Mouse (Mus musculus): ENCODE measurements at regions not wholly inside any gene's neighbourhood (a gene's known extent, or its start where the extent isn't known, plus 50 kb on each side); places are given as distances from the start of the nearest gene placed in this dataset.

DNA sequence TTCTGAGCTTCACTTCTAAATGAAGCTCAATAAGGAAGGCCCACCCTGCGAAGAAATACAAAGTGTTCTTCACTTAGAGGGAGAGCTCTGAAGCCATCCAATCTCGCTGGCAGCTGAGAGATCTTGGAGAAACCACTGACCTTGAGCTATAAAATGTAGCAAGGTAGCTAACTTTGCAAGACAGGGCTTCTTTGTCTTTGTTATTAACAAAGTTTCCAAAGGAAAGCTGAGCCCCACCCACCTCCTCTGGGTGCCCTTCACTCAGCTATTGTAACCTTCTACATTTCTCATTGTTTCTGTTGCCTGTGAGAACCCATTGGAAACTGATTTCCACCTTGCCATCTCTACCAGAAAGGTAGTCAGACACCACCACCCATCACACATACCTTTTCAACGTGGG lies 57.2 kb upstream of the Usp9x start:
- Histone ChIP-seq H3K4me1 (ENCODE audit: control insufficient read depth, insufficient read depth, low read length) (no peaks in the 10 kb centered on the region), H3K4me2 (ENCODE audit: low read length) (no peak overlapping the region), H3K36me3 (ENCODE audit: control insufficient read depth, insufficient read depth, low read length) (no peaks in the 10 kb centered on the region), H3K9me3 (replicated peaks; ENCODE audit: control insufficient read depth, low read length) (no peaks in the 10 kb centered on the region), H3K27ac (ENCODE audit: low read depth, low read length) (no peak overlapping the region), H3K9ac (ENCODE audit: low read length) (no peak overlapping the region), H3K27me3 (replicated peaks; ENCODE audit: control insufficient read depth, insufficient read depth, low read length) (no peaks in the 10 kb centered on the region), H3K4me3 (ENCODE audit: low read depth, low read length) (no peak overlapping the region)
- WGBS, result 59% methylated on average over 3 of the region's 3 CpGs
- ATAC-seq (no peak), DNase-seq (ENCODE audit: low spot score) (no peak)

DNA sequence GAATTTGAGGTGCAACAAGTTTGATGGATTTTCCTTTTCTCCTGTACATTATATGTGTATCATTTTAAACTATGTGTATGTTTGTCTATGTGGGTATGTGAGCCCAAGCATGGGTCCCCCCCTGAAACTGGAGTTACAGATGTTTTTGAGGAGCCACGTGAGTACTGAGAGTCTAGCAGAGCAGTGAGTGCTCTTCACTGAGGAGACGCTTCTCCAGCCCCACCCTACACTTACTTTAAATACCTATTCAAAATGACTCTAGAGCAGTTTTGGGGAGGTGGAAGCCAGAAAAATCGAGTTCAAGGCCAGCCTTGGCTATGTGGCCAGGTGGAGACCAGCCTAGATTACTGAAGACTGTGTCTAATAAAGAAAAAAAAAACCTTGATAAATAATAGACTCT lies 58.2 kb upstream of the Usp9x start:
- Histone ChIP-seq H3K27ac (ENCODE audit: low read depth, low read length) (no peak overlapping the region), H3K4me3 (ENCODE audit: low read depth, low read length) (no peak overlapping the region), H3K9ac (ENCODE audit: low read length) (no peak overlapping the region), H3K4me1 (ENCODE audit: control insufficient read depth, insufficient read depth, low read length) (no peaks in the 10 kb centered on the region), H3K36me3 (ENCODE audit: control insufficient read depth, insufficient read depth, low read length) (no peaks in the 10 kb centered on the region), H3K4me2 (ENCODE audit: low read length) (no peak overlapping the region), H3K27me3 (replicated peaks; ENCODE audit: control insufficient read depth, insufficient read depth, low read length) (no peaks in the 10 kb centered on the region), H3K9me3 (replicated peaks; ENCODE audit: control insufficient read depth, low read length) (no peaks in the 10 kb centered on the region)
- DNase-seq (ENCODE audit: low spot score) (no peak), ATAC-seq (no peak)
- 72% methylated on average over 3 of the region's 3 CpGs for WGBS

DNA sequence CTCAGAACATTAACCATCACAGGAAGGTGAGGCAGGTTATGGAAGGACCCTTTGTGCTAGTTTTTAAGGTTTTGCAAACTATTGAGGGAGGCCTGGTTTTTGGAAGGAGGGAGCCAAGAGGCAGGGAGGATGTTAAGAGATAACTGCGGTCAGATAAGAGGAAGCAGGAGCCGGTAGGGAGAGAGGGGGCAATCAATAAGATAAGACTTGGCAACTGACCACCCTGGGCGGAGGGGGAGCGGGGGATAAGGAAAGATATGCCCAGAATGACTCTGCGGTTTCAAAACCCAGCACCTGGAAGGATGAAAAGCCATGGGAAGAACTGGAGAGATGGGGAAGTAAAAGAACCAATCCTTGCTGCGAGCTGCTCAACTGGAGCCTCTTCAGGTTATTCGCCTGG lies 80.5 kb upstream of the Usp9x start:
- 90% methylated on average over 7 of the region's 7 CpGs for WGBS
- Histone ChIP-seq H3K9ac (ENCODE audit: low read length) (no peak overlapping the region), H3K9me3 (replicated peaks; ENCODE audit: control insufficient read depth, low read length) (no peaks in the 10 kb centered on the region), H3K36me3 (ENCODE audit: control insufficient read depth, insufficient read depth, low read length) (no peaks in the 10 kb centered on the region), H3K4me2 (ENCODE audit: low read length) (no peak overlapping the region), H3K4me3 (ENCODE audit: low read depth, low read length) (no peak overlapping the region), H3K4me1 (ENCODE audit: control insufficient read depth, insufficient read depth, low read length) (no peaks in the 10 kb centered on the region), H3K27me3 (replicated peaks; ENCODE audit: control insufficient read depth, insufficient read depth, low read length) (no peaks in the 10 kb centered on the region), H3K27ac (ENCODE audit: low read depth, low read length) (no peak overlapping the region)
- no peak for DNase-seq (ENCODE audit: low spot score)
- ATAC-seq, result no peak

DNA sequence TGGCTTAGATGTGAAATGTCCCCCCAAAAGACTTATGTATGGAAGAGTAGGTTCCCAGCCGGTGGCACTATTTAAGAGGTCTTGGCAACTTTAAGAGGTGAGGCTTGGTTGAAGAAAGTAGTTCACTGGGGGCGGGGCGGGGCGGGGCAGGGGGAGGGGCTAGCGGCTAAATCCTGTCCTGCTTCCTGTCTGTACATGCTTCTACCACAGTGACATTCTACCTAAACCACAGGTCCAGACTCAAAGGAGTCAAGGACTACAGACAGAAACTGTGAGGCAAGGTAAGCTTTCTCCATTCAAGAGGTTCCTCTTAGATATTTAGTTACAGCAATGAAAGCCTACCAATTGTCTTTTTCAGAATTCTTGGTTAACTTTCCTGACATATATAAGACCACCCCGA lies 93.6 kb upstream of the Usp9x start:
- Histone ChIP-seq H3K27me3 (replicated peaks; ENCODE audit: control insufficient read depth, insufficient read depth, low read length) (no peaks in the 10 kb centered on the region), H3K9ac (ENCODE audit: low read length) (no peak overlapping the region), H3K27ac (ENCODE audit: low read depth, low read length) (no peak overlapping the region), H3K4me1 (ENCODE audit: control insufficient read depth, insufficient read depth, low read length) (no peaks in the 10 kb centered on the region), H3K4me3 (ENCODE audit: low read depth, low read length) (no peak overlapping the region), H3K9me3 (replicated peaks; ENCODE audit: control insufficient read depth, low read length) (no peaks in the 10 kb centered on the region), H3K4me2 (ENCODE audit: low read length) (no peak overlapping the region), H3K36me3 (ENCODE audit: control insufficient read depth, insufficient read depth, low read length) (no peaks in the 10 kb centered on the region)
- 65% methylated on average over 6 of the region's 6 CpGs for WGBS
- ATAC-seq, result no peak
- no peak for DNase-seq (ENCODE audit: low spot score)

DNA sequence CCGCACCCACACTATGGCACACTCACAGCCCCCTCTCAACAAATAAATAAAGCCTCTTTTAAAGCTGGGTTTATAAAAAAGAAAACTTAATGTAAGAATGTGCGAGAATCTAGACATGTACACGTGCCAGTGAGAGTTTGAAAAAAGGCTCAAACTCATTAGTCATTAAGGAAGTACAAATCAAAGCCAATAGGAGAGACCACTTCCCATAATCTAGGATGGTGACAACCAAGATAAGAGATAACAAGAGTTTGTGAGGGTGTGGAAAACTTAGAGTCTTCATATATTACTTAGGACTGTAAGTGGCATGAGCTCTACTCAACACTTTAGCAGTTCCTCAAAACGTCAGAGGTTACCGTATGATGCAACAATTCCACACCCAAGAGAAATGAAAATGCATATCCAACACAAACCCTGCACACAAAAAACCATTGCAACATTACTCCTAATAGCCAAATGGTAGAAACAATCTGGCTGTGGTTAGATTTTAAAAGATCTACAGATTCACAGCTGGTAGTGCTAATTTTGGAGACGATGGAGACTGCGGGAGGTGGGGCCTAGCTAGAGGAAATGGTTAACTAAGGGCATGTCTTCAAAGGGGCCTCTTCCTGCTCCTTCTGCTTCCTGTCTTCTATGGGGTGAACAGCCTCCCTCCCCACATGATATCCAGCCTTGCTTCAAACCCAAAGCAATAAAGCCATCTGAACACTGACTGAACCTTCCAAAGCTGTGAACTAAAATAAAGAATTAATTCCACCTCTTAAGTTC lies 102.1 kb upstream of the Usp9x start:
- no peaks in the 10 kb centered on the region for H3K9me3 ChIP-seq (replicated peaks; ENCODE audit: control insufficient read depth, low read length)
- no peak overlapping the region for H3K4me2 ChIP-seq (ENCODE audit: low read length)
- no peak for DNase-seq (ENCODE audit: low spot score)
- no peak overlapping the region for H3K4me3 ChIP-seq (ENCODE audit: low read depth, low read length)
- no peaks in the 10 kb centered on the region for H3K36me3 ChIP-seq (ENCODE audit: control insufficient read depth, insufficient read depth, low read length)
- no peak overlapping the region for H3K27ac ChIP-seq (ENCODE audit: low read depth, low read length)
- H3K9ac ChIP-seq (ENCODE audit: low read length), result no peak overlapping the region
- no peak for ATAC-seq
- H3K27me3 ChIP-seq (replicated peaks; ENCODE audit: control insufficient read depth, insufficient read depth, low read length), result no peaks in the 10 kb centered on the region
- 90% methylated on average over 7 of the region's 7 CpGs for WGBS
- H3K4me1 ChIP-seq (ENCODE audit: control insufficient read depth, insufficient read depth, low read length), result no peaks in the 10 kb centered on the region

DNA sequence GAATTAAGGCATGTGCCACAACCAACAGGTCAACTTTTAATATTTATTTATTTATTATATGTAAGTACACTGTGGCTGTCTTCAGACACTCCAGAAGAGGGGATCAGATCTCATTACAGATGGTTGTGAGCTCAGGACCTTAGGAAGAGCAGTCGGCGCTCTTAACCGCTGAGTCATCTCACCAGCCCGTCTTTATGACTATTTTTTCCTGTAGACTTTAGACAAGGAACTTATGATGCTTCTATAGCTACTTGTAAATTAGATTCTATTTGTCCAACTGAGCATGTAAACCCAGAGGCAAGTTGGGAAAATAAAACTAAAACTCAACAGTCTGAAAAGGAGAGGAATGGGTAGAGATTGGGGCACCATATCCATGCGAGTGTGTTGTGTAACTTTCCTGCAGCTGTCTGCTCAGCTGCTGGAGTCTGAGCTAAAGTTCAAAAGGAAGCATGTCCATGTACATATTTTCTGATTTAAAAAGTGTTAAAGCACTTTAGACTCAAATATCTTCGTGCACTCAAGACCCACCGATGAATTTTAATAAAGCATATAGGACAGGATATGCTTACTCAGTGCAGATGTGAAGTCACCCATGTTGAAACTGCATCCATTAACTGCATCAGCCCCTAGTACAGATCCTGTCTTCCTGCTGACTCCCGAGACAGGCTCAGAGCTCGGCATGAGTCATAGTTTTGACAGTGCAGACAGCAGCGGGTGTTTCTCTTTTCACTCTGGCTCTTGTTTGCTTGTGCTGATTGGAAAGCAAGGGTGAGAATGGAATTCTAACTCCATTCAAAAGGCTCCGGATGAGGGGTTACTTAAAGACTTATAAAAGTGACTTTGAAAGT lies 111.6 kb upstream of the Usp9x start:
- Histone ChIP-seq H3K27me3 (replicated peaks; ENCODE audit: control insufficient read depth, insufficient read depth, low read length) (no peaks in the 10 kb centered on the region), H3K9ac (ENCODE audit: low read length) (no peak overlapping the region), H3K36me3 (ENCODE audit: control insufficient read depth, insufficient read depth, low read length) (no peaks in the 10 kb centered on the region), H3K4me3 (ENCODE audit: low read depth, low read length) (no peak overlapping the region), H3K4me2 (ENCODE audit: low read length) (no peak overlapping the region), H3K9me3 (replicated peaks; ENCODE audit: control insufficient read depth, low read length) (no peaks in the 10 kb centered on the region), H3K27ac (ENCODE audit: low read depth, low read length) (no peak overlapping the region), H3K4me1 (ENCODE audit: control insufficient read depth, insufficient read depth, low read length) (no peaks in the 10 kb centered on the region)
- DNase-seq (ENCODE audit: low spot score) (peak; percentile 11), ATAC-seq (no peak)
- WGBS, result 72% methylated on average over 11 of the region's 11 CpGs

DNA sequence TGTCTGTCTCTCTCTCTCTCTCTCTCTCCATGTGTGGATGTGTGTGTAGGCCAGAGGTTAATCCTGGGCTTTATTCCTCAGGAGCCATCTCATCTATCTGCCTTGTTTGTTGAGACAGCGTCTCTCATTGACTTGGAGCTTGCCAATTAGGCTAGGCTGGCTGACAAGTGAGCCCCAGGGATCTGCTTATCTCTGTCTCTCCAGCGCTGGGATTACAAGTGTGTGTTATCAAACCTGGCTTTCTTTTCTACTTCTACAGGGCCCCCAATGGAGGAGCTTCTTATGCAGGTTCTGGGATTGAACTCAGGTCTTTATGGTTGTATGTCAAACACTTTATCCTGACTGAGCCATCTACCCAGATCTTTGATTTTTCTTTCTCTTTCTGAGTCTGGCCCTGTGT lies 112.4 kb upstream of the Usp9x start:
- no peak for ATAC-seq
- no peaks in the 10 kb centered on the region for H3K4me1 ChIP-seq (ENCODE audit: control insufficient read depth, insufficient read depth, low read length)
- WGBS, result 57% methylated on average over 2 of the region's 2 CpGs
- no peak overlapping the region for H3K4me3 ChIP-seq (ENCODE audit: low read depth, low read length)
- H3K4me2 ChIP-seq (ENCODE audit: low read length), result no peak overlapping the region
- no peaks in the 10 kb centered on the region for H3K9me3 ChIP-seq (replicated peaks; ENCODE audit: control insufficient read depth, low read length)
- no peak overlapping the region for H3K27ac ChIP-seq (ENCODE audit: low read depth, low read length)
- no peak for DNase-seq (ENCODE audit: low spot score)
- H3K36me3 ChIP-seq (ENCODE audit: control insufficient read depth, insufficient read depth, low read length), result no peaks in the 10 kb centered on the region
- H3K9ac ChIP-seq (ENCODE audit: low read length), result no peak overlapping the region
- no peaks in the 10 kb centered on the region for H3K27me3 ChIP-seq (replicated peaks; ENCODE audit: control insufficient read depth, insufficient read depth, low read length)

DNA sequence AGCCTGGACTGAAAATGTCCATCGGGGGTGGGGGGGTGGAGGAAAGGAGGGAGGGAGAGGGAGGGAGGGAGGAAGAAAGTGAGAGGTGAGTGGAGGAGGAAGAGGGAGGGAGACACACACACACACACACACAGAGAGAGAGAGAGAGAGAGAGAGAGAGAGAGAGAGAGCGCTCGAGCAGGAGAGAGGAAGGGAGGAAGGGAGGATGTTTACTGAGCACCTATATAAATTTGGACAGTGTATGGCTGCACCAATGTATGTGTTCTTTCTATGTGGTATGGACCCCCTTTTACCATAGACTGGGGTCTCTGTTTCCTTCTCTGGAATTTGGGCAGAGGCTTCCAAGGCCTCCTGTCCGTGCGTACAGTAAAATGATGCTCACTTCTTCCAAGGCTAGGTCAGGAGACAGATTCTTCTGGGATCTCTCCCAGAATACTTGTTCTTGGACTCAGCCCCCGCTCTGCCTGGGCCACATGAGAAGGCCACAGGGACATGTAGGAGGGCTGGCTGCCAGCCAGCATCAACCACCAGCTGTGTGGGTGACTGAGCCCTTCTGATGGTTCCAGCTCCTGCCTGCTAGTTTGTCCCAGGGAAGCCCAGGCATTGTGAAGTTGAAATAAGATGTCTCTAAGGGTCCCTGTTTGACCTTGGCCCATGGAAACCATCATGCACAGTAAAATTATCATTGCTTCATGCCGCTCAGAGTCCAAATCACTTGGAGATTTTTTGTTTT lies 120.2 kb upstream of the Usp9x start:
- ATAC-seq, result no peak
- WGBS, result 76% methylated on average over 7 of the region's 7 CpGs
- H3K9ac ChIP-seq (ENCODE audit: low read length), result no peak overlapping the region

More for the DNA sequence above, 120.2 kb upstream of the Usp9x start:
- Histone ChIP-seq H3K27me3 (replicated peaks; ENCODE audit: control insufficient read depth, insufficient read depth, low read length) (no peaks in the 10 kb centered on the region), H3K4me2 (ENCODE audit: low read length) (no peak overlapping the region), H3K4me3 (ENCODE audit: low read depth, low read length) (no peak overlapping the region), H3K36me3 (ENCODE audit: control insufficient read depth, insufficient read depth, low read length) (no peaks in the 10 kb centered on the region), H3K9me3 (replicated peaks; ENCODE audit: control insufficient read depth, low read length) (no peaks in the 10 kb centered on the region), H3K4me1 (ENCODE audit: control insufficient read depth, insufficient read depth, low read length) (no peaks in the 10 kb centered on the region), H3K27ac (ENCODE audit: low read depth, low read length) (no peak overlapping the region)
- no peak for DNase-seq (ENCODE audit: low spot score)
